Mouse (Mus musculus) cerebellum, postnatal 4 days (tissue): ENCODE measurements at regions not wholly inside any gene's neighbourhood (a gene's known extent, or its start where the extent isn't known, plus 50 kb on each side); places are given as distances from the start of the nearest gene placed in this dataset.

Source experiments
- DNase-seq, 2 experiments: peaks; one replicate each; pipeline ENCODE4 v3.0.0; 2022; ENCODE audit warnings: low spot score in 2 of 2, mixed read lengths in 1 of 2

- DNase-seq, result no peak
These were observed 152.6 kb upstream of the Cypt12 start for GRCm38 (mm10) chr3:17795271-17796260.

- DNase-seq, result no peak
These were observed 151.4 kb upstream of the Cypt12 start for GRCm38 (mm10) chr3:17796766-17797165.

GRCm38 (mm10) chr3:17798399-17798798, 149.8 kb upstream of the Cypt12 start:
- DNase-seq, result peak in 1 of 2 experiments; percentile 81

- no peak for DNase-seq
These were observed 149.1 kb upstream of the Cypt12 start for GRCm38 (mm10) chr3:17799120-17799519.

GRCm38 (mm10) chr3:17800810-17801209, 147.4 kb upstream of the Cypt12 start:
- no peak for DNase-seq

- DNase-seq, result no peak
These were observed 146.7 kb upstream of the Cypt12 start for GRCm38 (mm10) chr3:17801479-17801878.

GRCm38 (mm10) chr3:17805185-17805584, 143.0 kb upstream of the Cypt12 start:
- DNase-seq, result no peak

- no peak for DNase-seq
These were observed 136.9 kb upstream of the Cypt12 start for GRCm38 (mm10) chr3:17811290-17811689.

- no peak for DNase-seq
These were observed 124.0 kb upstream of the Cypt12 start for GRCm38 (mm10) chr3:17824201-17824600.

- no peak for DNase-seq
These were observed 123.5 kb upstream of the Cypt12 start for GRCm38 (mm10) chr3:17824662-17825061.

GRCm38 (mm10) chr3:17825254-17825890, 122.8 kb upstream of the Cypt12 start:
- no peak for DNase-seq

GRCm38 (mm10) chr3:17834706-17835105, 113.5 kb upstream of the Cypt12 start:
- peak in 1 of 2 experiments; percentile 73 for DNase-seq

- no peak for DNase-seq
These were observed 100.6 kb upstream of the Cypt12 start for GRCm38 (mm10) chr3:17847609-17848008.

GRCm38 (mm10) chr3:17848181-17848580, 100.0 kb upstream of the Cypt12 start:
- peak in 1 of 2 experiments; percentile 25 for DNase-seq

GRCm38 (mm10) chr3:17862367-17862766, 85.8 kb upstream of the Cypt12 start:
- no peak for DNase-seq

GRCm38 (mm10) chr3:17865112-17865511, 83.1 kb upstream of the Cypt12 start:
- DNase-seq, result peak in 1 of 2 experiments; percentile 16

GRCm38 (mm10) chr3:17870895-17871482, 77.2 kb upstream of the Cypt12 start:
- DNase-seq, result peak in 1 of 2 experiments; percentile 6

- no peak for DNase-seq
These were observed 52.3 kb upstream of the Cypt12 start for GRCm38 (mm10) chr3:17895869-17896268.

- no peak for DNase-seq
These were observed 51.5 kb upstream of the Cypt12 start for GRCm38 (mm10) chr3:17896756-17897155.
